Mouse (Mus musculus): Measurements from ENCODE around the gene Gm42791. TPM values are rescaled to one million over a fixed set of nuclear protein-coding genes. Genes with fewer than 3 reads are reported as not detected.

The Gm42791 gene
- polyA plus RNA-seq (2011; ENCODE audit: insufficient read depth, insufficient read length, low replicate concordance, missing spikeins) = 8.4 TPM in 1 of 2 replicates, not detected in the other

GRCm38 (mm10) chr5:148994706-148995414, at the start of gene Gm42791:
Gm42791 (minus strand) TSS chr5:148995147.
- Histone ChIP-seq H3K27ac (ENCODE audit: control insufficient read depth, insufficient read depth, low read depth, low read length, poor library complexity) (peak within 1 kb of the TSS; percentile 16), H3K4me1 (ENCODE audit: control insufficient read depth, insufficient read depth, low read length) (no peaks in the 10 kb centered on the region)
- 3% methylated on average over 33 of the region's 33 CpGs for WGBS

DNA sequence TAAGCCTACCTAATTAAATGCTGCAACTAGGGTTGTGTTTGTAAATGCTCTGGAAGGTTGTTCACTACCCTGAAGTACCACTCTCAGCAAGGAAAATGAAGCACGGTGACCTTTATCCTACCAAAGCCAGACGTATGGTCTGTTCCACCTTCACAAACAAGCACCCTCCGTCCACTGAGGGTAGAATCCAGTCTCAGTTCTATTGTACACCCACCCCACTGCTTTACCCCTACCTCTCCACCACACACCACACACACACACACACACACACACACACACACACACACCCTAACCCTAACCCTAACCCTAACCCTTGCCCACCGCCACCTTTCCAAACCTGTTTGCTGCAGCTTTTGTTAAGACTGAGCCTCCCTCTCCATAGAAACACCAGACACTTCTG, 49.1 kb upstream of the Gm42791 start:
- 91% methylated on average over 4 of the region's 4 CpGs for WGBS
- no peak overlapping the region for H3K4me3 ChIP-seq (replicated peaks; ENCODE audit: control insufficient read depth, low read depth, low read length)
- no peak overlapping the region for H3K27ac ChIP-seq (ENCODE audit: control insufficient read depth, insufficient read depth, low read depth, low read length, poor library complexity)
- TF ChIP-seq POLR2A (IDR thresholded peaks at IDR 0.05; ENCODE audit: borderline replicate concordance, control insufficient read depth, low read depth, low read length) = no peak
- no peak for TF ChIP-seq CTCF (IDR thresholded peaks at IDR 0.05; ENCODE audit: control insufficient read depth, insufficient read depth, low read length)
- H3K4me1 ChIP-seq (ENCODE audit: control insufficient read depth, insufficient read depth, low read length) = no peaks in the 10 kb centered on the region

More at GRCm38 (mm10) chr5:148994706-148995414, at the start of gene Gm42791:
- peak; percentile 54; the same call in 1 of the 2 replicates for TF ChIP-seq POLR2A (IDR thresholded peaks at IDR 0.05; ENCODE audit: borderline replicate concordance, control insufficient read depth, low read depth, low read length)
- TF ChIP-seq CTCF (IDR thresholded peaks at IDR 0.05; ENCODE audit: control insufficient read depth, insufficient read depth, low read length) = no peak
- H3K4me3 ChIP-seq (replicated peaks; ENCODE audit: control insufficient read depth, low read depth, low read length) = peak within 1 kb of the TSS; percentile 24

DNA sequence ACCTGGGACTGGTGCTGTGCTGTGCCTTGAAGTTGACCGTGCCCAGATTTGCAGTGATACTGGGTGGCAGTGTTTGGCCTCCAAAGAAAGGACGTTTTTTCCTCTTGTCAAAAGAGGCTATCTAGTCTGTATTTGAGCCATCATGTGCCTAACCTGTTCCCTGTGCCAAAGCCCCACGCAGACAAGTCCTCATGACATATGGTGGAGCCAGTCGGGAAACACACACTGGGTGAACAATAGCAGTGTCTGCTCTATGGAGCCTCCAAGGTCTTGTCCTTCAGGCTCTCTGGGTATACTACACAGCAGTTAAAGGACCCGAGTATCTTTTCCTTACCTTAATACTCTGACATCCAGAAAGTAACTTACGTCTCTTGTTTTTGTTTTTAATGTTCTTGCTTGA, 48.3 kb upstream of the Gm42791 start:
- 88% methylated on average over 6 of the region's 6 CpGs for WGBS
- no peak overlapping the region for H3K4me3 ChIP-seq (replicated peaks; ENCODE audit: control insufficient read depth, low read depth, low read length)
- no peaks in the 10 kb centered on the region for H3K4me1 ChIP-seq (ENCODE audit: control insufficient read depth, insufficient read depth, low read length)
- no peak overlapping the region for H3K27ac ChIP-seq (ENCODE audit: control insufficient read depth, insufficient read depth, low read depth, low read length, poor library complexity)
- no peak for TF ChIP-seq CTCF (IDR thresholded peaks at IDR 0.05; ENCODE audit: control insufficient read depth, insufficient read depth, low read length)
- no peak for TF ChIP-seq POLR2A (IDR thresholded peaks at IDR 0.05; ENCODE audit: borderline replicate concordance, control insufficient read depth, low read depth, low read length)

DNA sequence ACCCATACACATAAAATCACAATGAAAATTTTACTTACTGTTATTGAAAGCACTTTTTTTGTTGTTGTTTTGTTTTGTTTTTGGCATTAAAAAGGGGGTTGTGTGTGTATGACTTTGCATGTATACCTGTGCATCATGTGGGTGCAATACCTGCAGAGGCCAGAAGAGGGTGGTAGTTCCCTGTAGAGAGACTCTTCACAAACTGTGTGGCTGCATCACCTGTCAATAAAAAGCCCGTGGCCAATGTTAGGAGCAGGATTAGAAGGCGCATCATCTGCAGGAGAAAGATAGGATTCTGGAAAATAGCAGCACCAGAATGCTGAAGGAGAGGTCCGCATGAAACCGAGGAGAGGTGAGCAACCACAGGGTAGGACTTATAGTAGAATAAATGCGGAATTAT, 44.9 kb upstream of the Gm42791 start:
- 85% methylated on average over 5 of the region's 5 CpGs for WGBS
- TF ChIP-seq POLR2A (IDR thresholded peaks at IDR 0.05; ENCODE audit: borderline replicate concordance, control insufficient read depth, low read depth, low read length) = no peak
- peak; percentile 28; the same call in 1 of the 2 replicates for TF ChIP-seq CTCF (IDR thresholded peaks at IDR 0.05; ENCODE audit: control insufficient read depth, insufficient read depth, low read length)
- H3K27ac ChIP-seq (ENCODE audit: control insufficient read depth, insufficient read depth, low read depth, low read length, poor library complexity) = no peak overlapping the region
- H3K4me3 ChIP-seq (replicated peaks; ENCODE audit: control insufficient read depth, low read depth, low read length) = no peak overlapping the region
- H3K4me1 ChIP-seq (ENCODE audit: control insufficient read depth, insufficient read depth, low read length) = no peaks in the 10 kb centered on the region

GRCm38 (mm10) chr5:149037729-149038128, 42.8 kb upstream of the Gm42791 start:
- H3K4me1 ChIP-seq (ENCODE audit: control insufficient read depth, insufficient read depth, low read length) = no peaks in the 10 kb centered on the region
- WGBS = 42% methylated on average over 10 of the region's 10 CpGs
- H3K27ac ChIP-seq (ENCODE audit: control insufficient read depth, insufficient read depth, low read depth, low read length, poor library complexity) = no peak overlapping the region
- TF ChIP-seq CTCF (IDR thresholded peaks at IDR 0.05; ENCODE audit: control insufficient read depth, insufficient read depth, low read length) (no peak), POLR2A (IDR thresholded peaks at IDR 0.05; ENCODE audit: borderline replicate concordance, control insufficient read depth, low read depth, low read length) (no peak)
- H3K4me3 ChIP-seq (replicated peaks; ENCODE audit: control insufficient read depth, low read depth, low read length) = no peak overlapping the region

GRCm38 (mm10) chr5:149036920-149037319, 42.0 kb upstream of the Gm42791 start:
- no peak overlapping the region for H3K4me3 ChIP-seq (replicated peaks; ENCODE audit: control insufficient read depth, low read depth, low read length)
- H3K27ac ChIP-seq (ENCODE audit: control insufficient read depth, insufficient read depth, low read depth, low read length, poor library complexity) = no peak overlapping the region
- TF ChIP-seq CTCF (IDR thresholded peaks at IDR 0.05; ENCODE audit: control insufficient read depth, insufficient read depth, low read length) (no peak), POLR2A (IDR thresholded peaks at IDR 0.05; ENCODE audit: borderline replicate concordance, control insufficient read depth, low read depth, low read length) (no peak)
- no peaks in the 10 kb centered on the region; the same call in 1 of the 2 replicates for H3K4me1 ChIP-seq (ENCODE audit: control insufficient read depth, insufficient read depth, low read length)
- 82% methylated on average over 3 of the region's 3 CpGs for WGBS

- Histone ChIP-seq H3K4me3 (replicated peaks; ENCODE audit: control insufficient read depth, low read depth, low read length) (no peak overlapping the region), H3K4me1 (ENCODE audit: control insufficient read depth, insufficient read depth, low read length) (no peaks in the 10 kb centered on the region; the same call in 1 of the 2 replicates), H3K27ac (ENCODE audit: control insufficient read depth, insufficient read depth, low read depth, low read length, poor library complexity) (no peak overlapping the region)
- WGBS = 89% methylated on average over 4 of the region's 4 CpGs
- no peak for TF ChIP-seq POLR2A (IDR thresholded peaks at IDR 0.05; ENCODE audit: borderline replicate concordance, control insufficient read depth, low read depth, low read length)
- no peak for TF ChIP-seq CTCF (IDR thresholded peaks at IDR 0.05; ENCODE audit: control insufficient read depth, insufficient read depth, low read length)
Measured at GRCm38 (mm10) chr5:149032438-149032837, 37.5 kb upstream of the Gm42791 start.

- TF ChIP-seq CTCF (IDR thresholded peaks at IDR 0.05; ENCODE audit: control insufficient read depth, insufficient read depth, low read length) = no peak
- TF ChIP-seq POLR2A (IDR thresholded peaks at IDR 0.05; ENCODE audit: borderline replicate concordance, control insufficient read depth, low read depth, low read length) = peak; percentile 79
- under 1% methylated on average over 30 of the region's 30 CpGs for WGBS
- no peaks in the 10 kb centered on the region; the same call in 1 of the 2 replicates for H3K4me1 ChIP-seq (ENCODE audit: control insufficient read depth, insufficient read depth, low read length)
- H3K4me3 ChIP-seq (replicated peaks; ENCODE audit: control insufficient read depth, low read depth, low read length) = peak overlapping the region; percentile 66
- H3K27ac ChIP-seq (ENCODE audit: control insufficient read depth, insufficient read depth, low read depth, low read length, poor library complexity) = peak overlapping the region; percentile 78
Measured at GRCm38 (mm10) chr5:149031199-149031750, 36.3 kb upstream of the Gm42791 start.

Data from bone marrow, adult 2 months (tissue).